Mouse (Mus musculus): Measurements from ENCODE around the gene Mprip.
"Not testable (repeated sequence)": the region's sequence is repeated elsewhere in the genome, so short reads cannot be mapped to it uniquely, and the experiment has no call there.

The Mprip gene

DNA sequence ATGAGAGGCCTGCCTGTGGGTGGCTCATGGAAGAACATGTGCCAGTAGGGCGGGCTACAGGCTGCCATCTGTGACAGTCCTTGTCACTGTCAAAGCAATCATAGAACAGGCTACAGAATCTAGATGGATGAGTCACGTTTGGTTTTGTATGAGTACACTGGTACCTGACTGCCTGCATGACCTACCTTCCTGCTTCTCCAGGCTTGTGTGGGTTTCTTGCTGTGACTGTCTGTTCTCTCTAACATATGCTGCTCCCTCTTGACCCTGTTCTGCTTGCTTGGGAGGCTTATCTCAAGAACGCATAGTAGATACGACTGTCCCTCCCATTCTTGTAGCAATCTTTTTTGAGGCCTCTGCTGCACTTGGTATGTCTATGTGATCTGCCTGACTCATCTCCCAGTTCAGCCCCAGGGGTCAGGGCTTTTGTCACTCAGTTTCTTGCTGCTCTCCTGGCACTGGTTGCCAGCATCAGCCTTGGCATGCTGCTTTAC, 56.7 kb downstream of the Mprip start:
- DNase-seq (ENCODE audit: low read depth): no peak

- no peak for DNase-seq (ENCODE audit: low read depth)
These were observed 58.1 kb downstream of the Mprip start for GRCm38 (mm10) chr11:59719185-59719584.

GRCm38 (mm10) chr11:59721385-59721784, 60.3 kb downstream of the Mprip start:
- peak; percentile 44 for DNase-seq (ENCODE audit: low read depth)

GRCm38 (mm10) chr11:59727204-59727603, 66.1 kb downstream of the Mprip start:
- DNase-seq (ENCODE audit: low read depth): no peak

GRCm38 (mm10) chr11:59731821-59732220, 70.7 kb downstream of the Mprip start:
- peak; percentile 50 for DNase-seq (ENCODE audit: low read depth)

GRCm38 (mm10) chr11:59732407-59733066, 71.4 kb downstream of the Mprip start:
- DNase-seq (ENCODE audit: low read depth): peak; percentile 97

DNA sequence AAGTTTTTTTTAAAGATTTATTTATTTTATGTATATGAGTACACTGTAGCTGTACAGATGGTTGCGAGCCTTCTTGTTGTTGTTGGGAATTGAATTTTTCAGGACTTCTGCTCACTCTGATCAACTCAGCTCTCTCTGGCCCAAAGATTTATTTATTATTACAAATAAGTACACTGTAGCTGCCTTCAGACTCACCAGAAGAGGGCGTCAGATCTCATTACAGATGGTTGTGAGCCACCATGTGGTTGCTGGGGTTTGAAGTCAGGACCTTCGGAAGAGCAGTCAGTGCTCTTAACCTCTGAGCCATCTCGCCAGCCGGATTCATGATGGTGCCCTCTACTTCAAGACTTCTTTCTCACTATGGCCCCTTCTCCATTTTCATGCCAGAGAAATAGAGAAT, 72.5 kb downstream of the Mprip start:
- DNase-seq (ENCODE audit: low read depth): not testable (repeated sequence)

DNA sequence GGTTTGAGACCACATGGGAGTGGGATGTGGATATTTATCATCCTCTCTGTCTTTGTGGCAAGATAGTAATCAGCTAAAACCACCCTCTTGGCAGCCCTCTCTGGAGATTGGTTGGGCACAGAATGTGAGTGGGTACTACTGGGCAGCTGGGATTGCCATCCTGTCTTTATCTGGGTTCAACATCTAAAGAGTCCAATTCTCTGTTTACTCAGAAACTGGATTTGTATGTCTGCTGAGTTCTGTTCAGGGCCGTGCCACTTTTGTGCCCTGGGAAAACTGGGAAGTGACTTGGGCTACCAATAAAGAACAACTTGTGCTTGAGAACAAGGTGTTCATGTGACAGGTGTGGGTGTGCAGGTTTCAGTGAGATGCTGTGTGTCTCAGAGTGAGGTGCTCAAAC, 73.2 kb downstream of the Mprip start:
- DNase-seq (ENCODE audit: low read depth): no peak

GRCm38 (mm10) chr11:59735938-59736337, 74.8 kb downstream of the Mprip start:
- DNase-seq (ENCODE audit: low read depth): not testable (repeated sequence)

DNA sequence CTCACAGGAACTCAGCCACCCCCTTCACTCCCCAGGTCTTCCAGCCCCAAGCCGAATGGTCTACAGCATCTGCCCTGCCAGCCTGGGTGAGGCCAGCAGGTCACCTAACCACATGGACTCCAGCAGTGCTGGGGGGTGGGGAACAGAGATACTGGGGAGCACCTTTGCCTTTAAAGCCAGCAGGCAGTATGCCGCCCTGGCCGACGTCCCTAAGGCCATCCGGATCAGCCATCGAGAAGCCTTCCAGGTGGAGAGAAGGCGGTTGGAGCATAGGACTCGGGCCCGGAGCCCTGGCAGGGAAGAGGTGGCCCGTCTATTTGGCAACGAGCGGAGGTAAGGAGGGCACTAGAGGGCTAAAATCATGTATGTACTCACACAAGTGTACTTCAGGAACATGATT, 76.1 kb downstream of the Mprip start:
- DNase-seq (ENCODE audit: low read depth): no peak

GRCm38 (mm10) chr11:59739996-59740395, 78.9 kb downstream of the Mprip start:
- DNase-seq (ENCODE audit: low read depth): no peak

DNA sequence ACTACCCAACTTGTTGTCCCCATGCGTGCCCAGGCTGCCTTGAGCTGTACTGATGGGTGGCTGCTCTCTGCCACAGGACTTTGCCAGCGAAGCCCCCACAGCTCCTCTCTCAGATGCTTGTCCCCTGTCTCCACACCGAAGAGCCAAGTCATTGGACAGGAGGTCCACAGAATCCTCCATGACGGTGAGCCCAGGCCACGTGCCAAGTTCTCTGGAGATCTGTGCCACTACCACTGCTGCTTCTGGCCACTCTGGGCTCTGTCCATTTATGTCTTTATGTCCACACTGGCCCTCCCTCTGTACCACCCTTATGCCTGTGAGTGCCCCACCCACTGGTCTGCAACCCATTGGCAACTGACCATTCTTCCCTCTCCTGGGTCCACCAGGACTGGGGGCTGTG, 80.8 kb downstream of the Mprip start:
- DNase-seq (ENCODE audit: low read depth): no peak

DNA sequence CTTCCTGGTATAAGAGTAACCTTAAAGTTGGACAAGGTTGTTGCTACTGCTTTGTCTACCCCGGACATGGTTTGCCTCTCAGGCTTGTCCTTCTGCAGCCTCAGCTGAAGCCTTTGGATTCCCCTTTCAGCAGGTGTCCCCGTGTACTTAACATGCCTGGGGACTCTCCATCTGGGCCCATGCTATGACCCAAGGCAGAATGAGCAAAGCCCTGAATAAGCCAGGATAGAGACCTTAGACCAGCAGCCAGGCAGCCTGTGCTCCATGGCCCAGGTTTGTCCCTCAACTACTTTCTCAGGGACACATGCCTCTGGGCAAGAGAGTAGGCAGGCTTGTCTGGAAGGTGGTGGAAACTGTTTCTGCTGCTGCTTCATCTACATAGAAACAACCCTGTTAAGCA, 82.2 kb downstream of the Mprip start:
- no peak for DNase-seq (ENCODE audit: low read depth)

DNA sequence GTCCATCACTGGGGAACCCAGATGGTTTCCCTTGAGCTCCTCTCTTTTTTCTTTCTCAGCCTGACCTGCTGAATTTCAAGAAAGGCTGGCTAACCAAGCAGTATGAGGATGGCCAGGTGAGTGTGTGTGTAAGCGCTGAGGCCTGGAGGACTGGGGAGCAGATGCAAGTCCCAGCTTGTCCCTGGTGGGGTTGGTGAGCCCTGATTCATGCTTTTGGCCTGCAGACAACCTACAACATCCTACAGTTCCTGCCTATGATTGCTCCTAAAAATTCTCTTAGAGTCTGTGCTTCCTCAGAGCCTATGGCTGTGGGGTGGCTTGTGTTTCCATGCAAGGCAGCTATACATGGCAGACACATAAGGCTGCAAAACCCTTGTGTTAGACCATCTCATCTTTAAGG, 82.6 kb downstream of the Mprip start:
- DNase-seq (ENCODE audit: low read depth): no peak

- no peak for DNase-seq (ENCODE audit: low read depth)
These were observed 83.3 kb downstream of the Mprip start for GRCm38 (mm10) chr11:59744374-59744773.

DNA sequence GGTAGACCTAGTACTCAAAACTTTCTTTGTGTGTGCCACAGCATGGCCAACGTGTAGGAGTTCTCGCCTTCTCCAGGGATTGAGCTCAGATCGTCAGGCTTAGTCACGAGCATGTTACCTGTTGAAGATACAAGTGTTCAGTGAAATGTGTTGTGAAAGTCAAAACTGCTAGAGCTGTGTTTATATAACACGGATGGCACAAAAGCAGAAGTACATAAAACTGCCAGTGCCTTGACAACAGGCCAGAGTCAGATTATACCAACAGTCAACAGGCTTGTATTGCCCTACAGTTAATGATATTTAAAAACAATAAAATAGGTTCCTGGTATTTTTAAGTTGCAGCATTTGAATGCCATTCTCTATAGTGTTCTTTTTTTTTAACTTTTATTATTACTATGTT, 84.7 kb downstream of the Mprip start:
- no peak for DNase-seq (ENCODE audit: low read depth)

DNA sequence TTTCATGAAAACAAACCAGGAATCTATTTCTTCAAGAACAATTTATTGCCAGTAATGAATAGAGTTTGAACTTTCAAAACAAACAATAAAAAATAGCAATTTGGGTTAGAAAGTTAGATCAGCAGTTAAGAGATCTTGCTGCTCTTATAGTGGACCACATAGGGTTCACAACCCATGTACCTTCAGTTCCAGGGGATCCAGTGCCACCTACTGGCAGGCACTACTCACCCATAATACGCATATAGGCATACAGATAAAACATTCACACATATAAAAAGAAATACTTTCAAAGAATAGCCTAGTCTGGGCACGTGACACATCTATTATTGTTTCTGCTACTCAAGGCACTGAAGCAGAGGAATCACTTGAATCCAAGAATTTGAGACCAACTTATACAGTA, 85.5 kb downstream of the Mprip start:
- DNase-seq (ENCODE audit: low read depth): peak; percentile 82

GRCm38 (mm10) chr11:59749050-59749449, 87.9 kb downstream of the Mprip start:
- DNase-seq (ENCODE audit: low read depth): no peak

- no peak for DNase-seq (ENCODE audit: low read depth)
These were observed 93.4 kb downstream of the Mprip start for GRCm38 (mm10) chr11:59754504-59754903.

GRCm38 (mm10) chr11:59756351-59756750, 95.2 kb downstream of the Mprip start:
- no peak for DNase-seq (ENCODE audit: low read depth)

- DNase-seq (ENCODE audit: low read depth): peak; percentile 47
These were observed 97.3 kb downstream of the Mprip start for GRCm38 (mm10) chr11:59758191-59758985.

DNA sequence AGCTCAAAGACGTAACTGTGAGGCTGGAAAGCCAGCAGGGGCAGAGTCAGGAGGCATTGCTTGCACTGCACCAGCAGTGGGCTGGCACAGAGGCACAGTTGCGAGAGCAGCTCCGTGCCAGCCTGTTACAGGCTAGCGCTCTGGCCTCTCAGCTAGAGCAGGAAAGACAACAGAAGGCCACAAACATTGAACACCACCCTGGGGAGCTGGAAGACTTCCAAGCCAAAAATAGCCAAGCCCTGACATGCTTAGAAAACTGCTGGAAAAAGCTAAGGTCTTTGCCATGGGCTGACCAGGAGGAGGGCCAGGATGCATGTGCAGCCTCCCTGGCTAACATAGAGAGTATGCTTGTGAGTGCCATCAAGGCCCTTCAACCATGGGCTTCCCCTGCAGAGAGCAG, 98.1 kb downstream of the Mprip start:
- peak; percentile 90 for DNase-seq (ENCODE audit: low read depth)

DNA sequence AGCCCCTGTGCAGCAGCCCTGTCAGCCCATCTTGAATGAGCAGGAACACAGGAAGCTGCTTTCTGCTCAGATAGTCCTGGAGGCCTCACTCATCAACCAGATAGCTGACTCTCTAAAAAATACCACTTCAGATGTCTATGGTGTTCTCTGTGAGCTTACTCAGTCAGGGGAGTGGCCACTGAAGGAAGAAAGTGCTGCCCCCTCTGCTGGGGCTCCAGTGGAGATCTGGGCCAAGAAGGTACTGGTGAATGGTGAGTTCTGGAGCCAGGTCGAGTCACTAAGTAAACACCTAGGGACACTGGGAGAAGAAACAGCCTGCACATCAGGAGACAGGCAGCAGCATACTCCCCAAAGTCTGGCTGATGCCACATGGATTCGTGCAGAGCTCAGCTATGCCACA, 98.5 kb downstream of the Mprip start:
- peak; percentile 58 for DNase-seq (ENCODE audit: low read depth)

Measured in NIH3T3 (cell line).